Mouse (Mus musculus): ENCODE results near the gene Tsga10.

The Tsga10 gene

DNA sequence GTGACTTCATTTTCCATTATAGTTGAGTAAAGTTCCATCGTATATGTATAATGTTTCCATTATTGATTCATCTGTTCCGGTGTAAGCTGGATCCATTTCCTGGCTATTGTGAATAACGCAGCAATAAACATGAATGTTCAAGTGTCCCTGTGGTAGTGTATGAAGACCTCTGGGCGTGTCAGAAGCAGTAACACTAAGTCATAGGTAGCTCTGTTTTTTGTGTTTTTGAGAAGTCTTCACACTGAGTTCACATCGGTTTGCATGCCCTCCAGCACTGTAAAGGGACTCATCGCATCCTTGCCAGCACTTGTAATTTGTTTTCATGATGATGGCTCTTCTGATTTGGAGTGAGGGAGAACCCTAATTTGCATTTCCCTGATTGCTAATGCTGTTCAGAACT, at the start of gene Tsga10:
TSS of gene Tsga10 (minus strand) at position 144 of the 400 bp plus-strand sequence.
- DNase-seq (ENCODE audit: low spot score in 2 of 2), result no peak

DNA sequence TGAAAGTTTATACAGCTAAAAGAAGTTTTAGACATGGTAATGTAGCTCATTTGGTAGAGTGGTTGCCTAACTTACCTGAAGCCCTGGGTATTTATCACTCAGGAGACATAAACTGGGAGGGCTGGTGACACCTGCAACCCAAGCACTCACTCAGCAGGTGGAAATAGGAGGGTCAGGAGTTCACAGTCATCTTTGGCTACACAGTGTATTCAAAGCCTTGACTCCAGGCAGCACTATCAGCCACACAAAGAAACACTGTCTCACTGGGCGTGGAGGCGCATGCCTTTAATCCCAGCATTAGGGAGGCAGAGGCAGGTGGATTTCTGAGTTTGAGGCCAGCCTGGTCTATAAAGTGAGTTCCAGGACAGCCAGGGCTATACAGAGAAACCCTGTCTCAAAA, 46.5 kb upstream of the Tsga10 start:
- no peak for DNase-seq (ENCODE audit: low spot score in 2 of 2)

DNA sequence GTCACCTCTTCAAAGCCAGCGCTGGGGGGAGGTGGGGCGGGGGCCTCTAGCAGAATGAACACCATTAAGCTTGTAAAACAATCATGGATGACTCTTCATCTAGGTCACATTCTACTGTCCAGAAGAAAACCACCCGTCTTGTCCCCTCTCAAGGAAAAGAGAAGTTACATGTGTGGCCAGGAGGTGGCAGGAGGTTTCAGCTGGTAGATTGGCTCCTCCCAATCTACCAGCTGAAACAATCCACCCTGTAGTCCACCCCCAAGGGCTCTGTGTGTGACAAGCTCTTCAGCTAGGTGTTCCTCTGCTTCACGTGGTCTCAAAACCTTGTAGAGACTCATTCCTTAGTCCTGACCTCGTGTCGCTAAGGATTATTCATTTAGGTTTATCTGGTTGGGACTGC, 36.9 kb upstream of the Tsga10 start:
- DNase-seq (ENCODE audit: low spot score in 2 of 2), result no peak

DNA sequence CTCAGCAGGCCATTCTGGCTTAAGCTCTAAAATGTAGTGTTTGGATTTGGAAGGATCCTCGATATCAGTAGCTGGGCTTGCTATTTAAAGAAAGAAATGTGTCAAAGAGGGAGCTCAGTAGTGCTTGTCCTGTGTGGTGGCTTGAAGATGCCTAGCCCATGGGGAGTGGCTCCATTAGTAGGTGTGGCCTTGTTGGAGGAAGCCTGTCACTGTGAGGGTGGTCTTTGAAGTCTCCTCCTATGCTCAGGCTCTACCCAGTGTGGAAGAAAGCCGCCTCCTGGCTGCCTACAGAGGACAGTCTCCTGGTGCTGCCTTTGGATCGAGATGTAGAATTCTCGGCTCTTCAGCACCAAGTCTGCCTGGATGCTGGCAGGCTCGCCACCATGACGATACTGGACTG, 34.1 kb upstream of the Tsga10 start:
- DNase-seq (ENCODE audit: low spot score in 2 of 2), result no peak

DNA sequence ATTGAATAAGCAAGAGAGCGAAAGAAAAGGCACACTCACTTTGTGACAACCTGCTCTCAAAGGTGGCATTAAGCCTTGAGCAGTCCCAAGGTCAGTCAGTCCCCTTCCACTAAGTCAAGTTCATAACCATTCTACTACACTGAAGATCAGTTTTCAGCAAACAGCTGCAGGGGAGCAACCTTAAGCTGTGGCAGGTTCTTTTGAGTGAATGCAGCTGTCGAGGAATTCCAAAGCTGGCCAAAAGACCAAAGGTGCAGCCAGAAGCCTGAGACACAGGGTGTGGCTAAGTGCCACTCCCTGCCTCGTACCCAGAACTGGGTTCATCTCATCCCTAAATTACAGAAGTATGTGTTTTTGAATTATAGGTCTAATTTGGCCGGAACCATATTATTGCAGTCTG, 33.6 kb upstream of the Tsga10 start:
- DNase-seq (ENCODE audit: low spot score in 2 of 2), result no peak

DNA sequence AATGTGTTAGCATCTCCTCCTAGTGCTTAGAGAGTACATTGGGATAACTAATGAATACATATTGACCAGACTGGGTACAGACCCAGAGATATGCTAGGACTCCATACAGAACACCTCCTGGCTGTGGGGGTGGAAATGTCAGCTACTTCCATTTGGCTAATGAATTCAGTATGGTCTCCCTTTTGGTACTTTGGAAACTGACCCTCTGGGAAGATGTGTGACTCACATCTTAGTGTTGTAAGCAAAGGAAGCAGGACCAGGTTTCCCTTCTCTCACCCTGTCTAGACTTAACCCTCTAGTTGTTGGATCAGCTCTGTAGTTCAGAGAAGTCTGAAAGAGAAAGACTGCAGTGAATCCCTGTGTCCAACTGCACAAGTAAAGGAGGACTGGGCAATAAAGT, 28.4 kb upstream of the Tsga10 start:
- no peak for DNase-seq (ENCODE audit: low spot score in 2 of 2)

DNA sequence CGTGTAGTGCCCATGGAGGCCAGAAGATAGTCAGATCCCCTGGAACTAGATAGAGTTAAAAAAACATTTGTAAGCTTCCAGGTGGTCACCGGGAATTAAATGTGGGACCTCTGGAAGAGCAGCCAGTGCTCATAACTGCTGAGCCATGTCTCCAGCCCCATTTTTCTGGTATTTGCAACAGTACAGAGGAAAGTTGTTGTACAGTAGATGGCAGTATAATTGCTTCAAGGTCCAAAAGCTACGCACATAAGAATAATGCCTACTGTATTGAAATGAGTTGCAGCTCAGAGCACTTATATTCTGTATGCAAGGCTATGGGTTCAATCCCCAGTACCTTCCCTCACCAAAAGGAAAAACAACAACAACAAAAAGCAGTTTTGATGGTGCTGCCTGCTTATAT, 25.2 kb upstream of the Tsga10 start:
- DNase-seq (ENCODE audit: low spot score in 2 of 2), result no peak

DNA sequence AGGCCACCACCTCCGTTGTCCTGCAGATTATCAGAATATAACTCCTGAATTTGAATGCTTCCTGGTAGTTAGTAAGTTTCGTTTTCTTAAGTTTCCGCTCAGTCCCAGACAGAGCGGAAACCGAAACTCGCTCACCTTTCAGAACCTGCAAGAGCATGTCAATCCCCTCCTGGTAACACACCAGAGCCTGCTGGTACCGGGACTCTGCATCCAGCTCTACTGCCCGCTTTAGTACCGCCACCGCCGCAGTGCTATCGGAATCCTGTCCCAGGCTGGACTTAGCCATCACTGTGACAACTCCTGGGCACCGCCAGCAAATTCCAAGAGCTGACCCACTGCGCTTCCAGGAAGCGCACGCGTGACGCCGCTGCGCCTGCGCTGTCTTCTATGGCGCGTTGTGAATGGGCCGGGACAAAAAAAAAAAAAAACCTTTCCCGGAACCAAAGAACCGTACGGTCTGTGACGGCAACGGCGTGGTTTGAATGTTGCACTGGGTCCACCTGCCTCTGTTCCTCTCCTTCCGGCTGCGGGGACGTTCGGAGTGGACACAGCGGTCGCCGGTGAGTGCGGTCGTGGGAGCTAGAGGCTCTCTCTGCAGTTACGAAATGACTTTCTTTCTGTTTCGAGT, 23.9 kb upstream of the Tsga10 start, which contains the start of the genes Mitd1 and Mrpl30:
TSS of gene Mitd1 (minus strand) at position 387 of the 628 bp plus-strand sequence.
TSS of gene Mrpl30 (plus strand) at position 453 of the 628 bp plus-strand sequence.
- DNase-seq (ENCODE audit: low spot score in 2 of 2), result peak; percentile 85 to 89

DNA sequence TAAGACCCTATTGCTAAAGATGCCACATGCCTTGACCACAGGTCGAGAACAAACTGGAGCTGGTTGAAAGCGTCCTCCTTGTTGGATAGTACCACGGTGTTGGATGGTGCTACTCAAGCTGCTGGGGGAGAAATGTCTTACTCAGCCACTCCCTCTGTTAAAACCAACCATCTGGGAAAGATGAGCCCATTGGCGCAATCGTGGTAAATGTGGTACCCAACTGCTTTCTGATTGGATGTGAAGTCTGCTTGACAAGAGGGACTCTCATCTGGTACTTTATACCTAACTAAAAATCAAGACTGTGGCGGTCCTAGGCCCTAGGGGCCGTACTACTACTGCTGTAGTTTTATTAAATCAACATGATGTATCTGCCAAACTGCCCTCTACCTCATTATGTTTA, 23.0 kb upstream of the Tsga10 start:
- no peak for DNase-seq (ENCODE audit: low spot score in 2 of 2)

DNA sequence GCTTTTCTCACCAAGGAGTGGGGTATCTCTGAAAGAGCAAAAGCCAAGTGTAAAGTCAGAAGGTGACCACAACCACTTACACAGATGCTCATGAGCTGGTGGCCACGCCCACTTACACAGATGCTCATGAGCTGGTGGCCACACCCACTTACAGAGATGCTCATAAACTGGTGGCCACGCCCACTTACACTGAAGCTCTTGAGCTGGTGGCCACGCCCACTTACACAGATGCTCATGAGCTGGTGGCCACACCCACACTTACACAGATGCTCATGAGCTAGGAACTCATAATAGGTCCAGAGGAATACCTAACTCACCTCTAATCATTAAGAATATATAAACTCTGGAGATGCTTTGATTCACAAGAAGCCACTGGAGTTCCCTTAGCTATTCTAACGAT, 18.2 kb upstream of the Tsga10 start:
- DNase-seq (ENCODE audit: low spot score in 2 of 2), result no peak

DNA sequence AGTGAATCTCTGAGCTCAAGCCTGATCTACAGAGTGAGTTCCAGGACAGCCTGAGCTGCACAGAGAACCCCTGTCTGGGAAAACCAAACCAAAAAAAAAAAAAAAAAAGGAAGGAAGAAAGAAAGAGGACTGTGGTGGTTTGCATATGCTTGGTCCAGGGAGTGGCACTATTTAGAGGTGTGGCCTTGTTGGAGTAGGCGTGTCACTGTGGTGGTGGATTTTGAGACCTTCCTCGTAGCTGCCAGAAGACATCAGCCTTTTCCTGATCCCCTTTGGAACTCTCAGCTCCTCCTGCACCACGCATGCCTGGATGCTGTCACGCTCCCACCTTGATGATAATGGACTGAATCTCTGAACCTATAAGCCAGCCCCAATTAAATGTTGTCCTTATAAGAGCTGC, 17.2 kb upstream of the Tsga10 start:
- no peak for DNase-seq (ENCODE audit: low spot score in 2 of 2)

DNA sequence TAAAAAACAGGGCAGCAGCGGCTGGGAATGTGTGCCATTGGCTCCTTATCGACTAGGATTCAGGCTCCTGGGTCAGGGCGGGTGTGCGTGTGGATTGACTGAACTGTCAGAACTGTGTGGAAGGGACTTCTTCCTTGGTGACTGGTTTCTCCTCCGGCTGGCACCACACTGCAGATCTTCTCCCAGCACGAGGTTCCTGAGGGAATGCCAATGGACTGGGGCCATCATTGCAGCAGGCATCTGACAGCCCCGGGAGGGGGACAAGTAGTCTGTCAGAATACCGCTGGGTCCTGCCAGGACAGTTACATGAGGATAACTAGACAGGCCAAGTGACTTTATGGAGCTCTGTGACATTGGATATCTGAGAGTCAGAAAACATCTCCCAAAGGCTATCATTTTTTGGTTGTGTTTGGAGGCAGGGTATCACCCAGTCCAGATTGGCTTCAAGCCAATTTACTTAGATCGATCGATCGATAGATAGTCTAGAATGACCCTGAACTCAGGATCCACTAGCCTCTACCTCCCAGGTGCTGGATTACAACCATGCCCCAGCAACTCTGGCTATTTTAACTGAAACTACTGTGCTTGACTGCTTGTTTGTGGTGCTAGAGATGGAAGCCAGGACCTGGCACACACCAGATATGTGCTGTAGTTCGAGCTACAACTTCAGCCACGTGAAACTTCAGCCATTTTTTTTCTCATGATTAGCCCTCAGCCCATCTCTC, 11.7 kb upstream of the Tsga10 start:
- no peak for DNase-seq (ENCODE audit: low spot score in 2 of 2)

DNA sequence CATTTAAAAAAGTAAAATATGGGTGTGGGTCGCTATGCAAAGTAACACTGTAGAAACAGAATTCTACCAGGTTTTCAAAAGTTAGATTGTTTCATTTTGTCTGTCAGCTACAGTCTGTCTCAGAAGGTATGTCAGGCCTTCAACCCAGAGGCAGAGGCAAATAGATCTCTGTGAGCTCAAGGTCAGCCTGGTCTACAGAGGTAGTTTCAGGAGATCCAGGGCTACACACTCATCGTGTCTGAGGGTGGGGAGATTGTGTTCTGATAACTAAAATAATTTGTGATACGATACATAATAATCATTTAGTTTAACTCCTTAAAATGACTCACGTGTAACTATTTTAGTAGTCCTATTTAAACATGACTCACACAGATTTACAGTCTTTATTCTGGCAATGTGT, 6.9 kb upstream of the Tsga10 start:
- no peak for DNase-seq (ENCODE audit: low spot score in 2 of 2)

DNA sequence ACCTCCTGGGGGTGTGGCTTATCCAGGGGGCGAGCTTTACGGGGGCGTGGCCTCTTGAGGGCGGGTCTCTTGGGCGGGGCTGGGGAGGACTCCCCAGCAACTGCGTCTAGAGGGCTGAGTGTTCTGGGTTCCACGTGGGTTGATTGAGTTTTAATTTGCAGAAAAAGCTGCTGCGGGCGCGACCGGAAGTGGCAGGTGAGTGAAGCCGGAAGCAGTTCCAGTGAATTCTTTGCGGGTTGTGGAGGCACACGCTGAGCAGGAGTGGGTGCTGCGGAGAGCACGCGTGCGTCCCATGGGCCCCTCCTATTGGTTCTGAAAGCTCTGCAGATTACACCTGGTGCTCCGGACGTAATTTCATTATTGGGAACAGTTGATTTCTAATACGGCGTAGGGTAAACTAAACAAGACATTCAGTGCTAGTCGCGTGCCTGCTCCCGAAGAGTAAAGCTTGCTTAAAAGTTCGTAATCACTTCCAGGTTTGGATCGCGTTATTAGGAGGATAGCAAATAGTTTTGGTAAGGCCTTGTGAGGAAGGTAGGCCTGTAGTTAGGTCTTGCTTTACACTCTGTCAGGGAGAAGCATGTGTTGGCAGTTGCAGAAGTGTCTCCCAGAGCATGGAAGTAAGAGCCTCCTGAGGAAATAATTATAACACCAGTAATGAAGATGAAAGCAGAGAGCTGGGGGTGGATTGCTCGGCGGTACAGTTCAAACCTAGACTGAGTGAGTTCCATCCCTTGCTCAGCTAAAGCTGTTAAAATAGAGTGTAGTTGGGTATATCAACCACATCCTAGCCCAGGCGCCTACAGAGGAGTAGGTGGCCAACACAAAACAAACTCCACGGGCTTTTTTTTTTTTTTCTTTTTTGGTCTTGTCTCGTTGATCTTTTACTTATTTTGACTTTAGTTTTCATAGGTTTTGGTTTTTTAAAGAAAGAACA, 6.2 kb upstream of the Tsga10 start:
- peak; percentile 72 to 80 for DNase-seq (ENCODE audit: low spot score in 2 of 2)

DNA sequence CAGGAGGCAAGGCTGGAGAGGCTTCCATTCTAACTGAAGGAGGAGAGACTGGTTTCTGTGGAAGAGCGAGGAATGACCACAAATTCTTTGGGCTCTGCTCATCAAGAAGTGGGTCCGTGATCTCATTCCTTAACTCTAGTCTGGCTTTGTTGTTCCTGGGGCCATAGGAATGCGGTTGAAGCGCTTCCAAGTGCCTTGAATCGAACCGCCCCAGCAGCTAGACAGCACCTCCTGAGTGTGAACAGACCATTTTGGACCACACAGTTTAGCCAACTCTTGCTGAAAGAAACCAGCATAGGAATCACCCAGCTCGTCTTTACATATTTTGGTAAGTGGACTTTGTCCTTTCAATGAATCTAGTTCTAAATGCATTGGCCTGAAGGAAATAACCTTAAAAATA, 5.5 kb upstream of the Tsga10 start, which contains the start of gene Lipt1:
TSS of gene Lipt1 (plus strand) at position 35 of the 400 bp plus-strand sequence.
- DNase-seq (ENCODE audit: low spot score in 2 of 2), result no peak

DNA sequence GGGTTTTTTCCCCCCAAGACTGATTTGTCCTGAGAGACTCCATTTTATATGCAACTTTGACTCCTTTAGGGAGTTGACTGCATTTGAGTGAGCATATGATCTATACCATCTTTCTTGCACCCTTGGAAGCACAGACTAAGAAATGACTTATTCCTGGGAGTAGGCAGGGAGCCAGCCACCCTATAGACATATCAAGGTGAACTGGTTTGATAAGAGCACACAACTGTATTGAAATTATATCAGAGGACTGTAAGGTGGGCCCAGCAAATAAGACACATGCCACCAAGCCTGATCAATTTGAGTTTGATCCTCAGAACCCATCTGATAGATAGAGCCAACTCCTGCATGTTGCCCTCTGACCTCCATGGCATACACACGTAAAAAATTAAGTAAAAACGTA, 3.1 kb upstream of the Tsga10 start:
- no peak for DNase-seq (ENCODE audit: low spot score in 2 of 2)

DNA sequence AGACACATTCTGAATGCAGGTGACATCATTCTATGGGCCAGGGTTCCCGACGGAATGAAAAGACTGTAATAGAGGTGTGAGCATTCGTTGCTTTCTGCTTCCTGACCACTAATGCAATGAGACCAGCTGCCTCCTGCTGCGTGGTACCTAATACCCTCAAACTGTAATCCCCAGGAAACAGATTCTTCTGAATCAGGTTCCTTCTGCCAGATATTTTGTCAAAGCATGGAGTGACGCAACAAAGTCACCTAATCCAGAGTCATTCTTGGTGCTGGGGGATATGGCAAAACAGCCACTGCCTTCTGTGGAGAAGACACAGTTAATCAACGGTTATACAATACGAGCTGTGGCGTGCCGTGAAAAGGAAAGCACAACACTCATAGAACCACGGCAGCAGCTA, 2.4 kb upstream of the Tsga10 start:
- no peak for DNase-seq (ENCODE audit: low spot score in 2 of 2)

DNA sequence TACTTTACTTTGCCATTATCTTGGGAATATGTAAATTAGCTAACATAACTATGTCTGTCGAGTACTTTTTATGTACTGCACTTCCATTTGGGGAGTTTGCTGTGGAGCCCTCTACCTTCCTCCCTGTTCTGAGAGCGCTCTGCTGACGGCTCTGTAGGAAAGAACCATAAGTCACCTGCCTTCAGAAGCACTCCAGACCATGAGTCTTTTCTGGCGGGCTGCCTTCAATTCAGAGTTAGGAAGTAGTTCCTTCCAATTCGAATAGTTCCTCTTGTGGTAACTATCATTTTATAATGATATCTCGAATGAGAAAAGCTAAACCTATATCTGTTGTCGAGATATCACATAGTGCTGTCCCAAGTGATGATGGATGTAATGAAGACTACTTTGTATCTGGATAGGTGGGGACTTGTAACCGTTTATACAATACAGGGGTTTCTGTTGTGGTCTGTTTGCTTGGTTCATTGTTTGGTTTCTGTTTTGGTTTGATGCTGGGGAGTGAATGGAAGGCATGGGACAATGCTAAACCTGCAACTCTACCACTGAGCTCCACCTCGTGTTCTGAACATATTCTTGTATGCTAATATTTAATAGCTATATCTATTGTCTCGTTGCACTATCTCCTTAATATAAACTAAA, 1.6 kb upstream of the Tsga10 start:
- no peak for DNase-seq (ENCODE audit: low spot score in 2 of 2)

DNA sequence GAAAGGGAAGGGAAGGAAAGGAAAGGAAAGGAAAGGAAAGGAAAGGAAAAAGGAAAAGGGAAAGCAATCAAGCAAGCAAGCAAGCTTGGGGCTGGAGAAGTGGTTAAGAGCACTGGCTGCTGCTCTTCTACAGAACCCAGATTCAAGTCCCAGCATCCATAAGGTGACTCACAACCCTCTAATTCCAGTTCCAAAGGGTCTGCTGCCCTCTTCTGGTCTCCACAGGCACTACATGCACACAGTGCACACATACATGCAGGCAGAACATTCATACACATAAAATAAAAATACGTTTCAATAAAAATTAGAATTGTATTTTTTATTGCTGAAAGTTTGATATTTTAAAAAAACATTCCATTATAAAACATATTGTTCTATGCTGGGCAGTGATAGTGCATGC, 827 bp upstream of the Tsga10 start:
- DNase-seq (ENCODE audit: low spot score in 2 of 2), result no peak

DNA sequence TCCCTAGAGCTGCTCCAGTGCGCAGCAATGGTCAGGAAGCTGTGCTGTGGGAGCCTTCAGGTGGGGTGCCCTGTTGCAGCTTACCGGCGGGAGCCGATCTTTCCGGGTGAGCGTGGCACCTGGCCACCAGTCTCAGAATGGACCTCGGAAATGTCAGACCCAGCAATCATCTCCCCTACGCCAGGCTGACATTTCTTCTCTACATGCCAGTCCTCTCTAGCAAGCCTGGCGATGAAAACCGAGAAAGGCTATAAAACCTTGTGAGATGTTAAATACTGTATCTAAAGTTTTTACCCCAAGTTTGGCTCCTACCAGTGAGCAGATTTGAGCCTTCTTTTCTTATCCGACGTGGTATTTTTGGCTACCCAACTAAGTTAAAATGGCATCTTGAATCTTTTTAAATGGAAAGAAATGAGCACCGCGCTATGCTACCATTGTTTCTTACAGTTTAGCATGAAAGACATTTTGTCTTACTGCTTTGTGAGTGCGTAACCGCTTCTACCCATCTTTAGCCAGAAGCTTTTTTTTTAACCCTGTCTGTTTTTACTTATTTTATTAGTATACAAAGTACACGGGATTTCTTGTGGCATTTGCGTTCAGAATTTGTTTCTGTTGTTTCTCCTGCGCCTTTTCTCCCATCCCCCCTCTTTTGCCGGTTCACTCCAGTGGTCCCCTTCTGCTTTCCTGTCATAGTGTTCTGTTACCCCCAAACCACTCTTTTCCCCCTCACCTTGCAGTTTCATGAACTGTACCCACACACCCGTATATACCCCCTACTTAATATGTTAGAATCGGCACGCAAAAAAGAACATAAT, 621 bp downstream of the Tsga10 start:
- no peak for DNase-seq (ENCODE audit: low spot score in 2 of 2)

All from urinary bladder, postnatal 4 days (tissue).